Mouse (Mus musculus) MEL (cell line): ENCODE measurements around the gene Arhgap4. TPM values are rescaled to one million over a fixed set of nuclear protein-coding genes. Genes with fewer than 3 reads are reported as not detected.

Source experiments
- DNase-seq: peaks from one replicate; pipeline ENCODE4 v3.0.0; 2011; ENCODE audit warnings: low read depth, low spot score
- H3K27ac ChIP-seq: 2 replicates; pipeline ENCODE4 v1.5.1; 2012; ENCODE audit warnings: low read depth, mild to moderate bottlenecking, control low read depth, low read length, moderate library complexity; ENCODE audit not compliant: control insufficient read depth
- H3K27me3 ChIP-seq, 2 experiments: fragments of 150-350 bp in 1 of 2; sonication (generic) in 1 of 2; 2 replicates each; pipeline ENCODE4 v1.6.1; 2012; ENCODE audit warnings: low read length in 2 of 2, mild to moderate bottlenecking in 2 of 2, improper control_type of control experiment in 1 of 2, moderate library complexity in 1 of 2; ENCODE audit not compliant: insufficient read depth in 2 of 2, control insufficient read depth in 1 of 2
- H3K36me3 ChIP-seq, 2 experiments: 2 replicates each; pipeline ENCODE4 v1.6.1; 2012 to 2014; ENCODE audit warnings: low read length in 2 of 2, improper control_type of control experiment in 1 of 2, inconsistent platforms in 1 of 2, mild to moderate bottlenecking in 1 of 2; ENCODE audit not compliant: insufficient read depth in 2 of 2, control insufficient read depth in 1 of 2
- H3K4me1 ChIP-seq, 2 experiments: fragments of 150-350 bp in 1 of 2; sonication (generic) in 1 of 2; 2 replicates each; pipeline ENCODE4 v1.6.1; 2012; ENCODE audit warnings: low read length in 2 of 2, improper control_type of control experiment in 1 of 2, mild to moderate bottlenecking in 1 of 2; ENCODE audit not compliant: insufficient read depth in 2 of 2, control insufficient read depth in 1 of 2
- H3K4me3 ChIP-seq, 2 experiments: fragments of 150-350 bp in 1 of 2; sonication (generic) in 1 of 2; 2 replicates each; pipeline ENCODE4 v1.5.1; 2012; ENCODE audit warnings: low read depth in 2 of 2, low read length in 2 of 2, mild to moderate bottlenecking in 2 of 2, moderate library complexity in 2 of 2, control low read depth in 1 of 2, improper control_type of control experiment in 1 of 2; ENCODE audit not compliant: control insufficient read depth in 1 of 2, insufficient read depth in 1 of 2
- H3K79me2 ChIP-seq: 2 replicates; pipeline ENCODE4 v1.6.1; 2012; ENCODE audit warnings: mild to moderate bottlenecking, low read length, moderate library complexity; ENCODE audit not compliant: control insufficient read depth, poor library complexity, insufficient read depth
- H3K9ac ChIP-seq: 2 replicates; pipeline ENCODE4 v1.6.1; 2012; ENCODE audit warnings: low read depth, mild to moderate bottlenecking, control low read depth, low read length, moderate library complexity; ENCODE audit not compliant: control insufficient read depth, poor library complexity, severe bottlenecking
- H3K9me3 ChIP-seq: fragments of 150-350 bp; sonication (generic); replicated peaks from 2 replicates; pipeline ENCODE4 v1.6.1; 2012; ENCODE audit warnings: mild to moderate bottlenecking, low read length, improper control_type of control experiment, moderate library complexity; ENCODE audit not compliant: insufficient read depth
- CTCF ChIP-seq, 3 experiments: IDR thresholded peaks in 2 of 3; conservative IDR thresholded peaks in 1 of 3; 2 replicates each; pipeline ENCODE4 v1.5.1; 2011 to 2012; ENCODE audit warnings: low read length in 3 of 3, low read depth in 2 of 3, mild to moderate bottlenecking in 2 of 3, improper control_type of control experiment in 1 of 3, inconsistent platforms in 1 of 3, mixed read lengths in 1 of 3, moderate library complexity in 1 of 3; ENCODE audit not compliant: control insufficient read depth in 1 of 3, insufficient read depth in 1 of 3, poor library complexity in 1 of 3, severe bottlenecking in 1 of 3
- ETS1 ChIP-seq: IDR thresholded peaks from 2 replicates; pipeline ENCODE4 v1.6.1; 2012; ENCODE audit warnings: low read depth, mild to moderate bottlenecking, inconsistent platforms, low read length, improper control_type of control experiment, moderate library complexity
- GATA1 ChIP-seq: IDR thresholded peaks from 2 replicates; pipeline ENCODE4 v1.6.1; 2011; ENCODE audit warnings: low read depth, low read length, improper control_type of control experiment
- JUND ChIP-seq: IDR thresholded peaks from 2 replicates; pipeline ENCODE4 v1.6.1; 2011; ENCODE audit warnings: low read depth, mild to moderate bottlenecking, improper control_type of control experiment, low read length
- KAT2A ChIP-seq: conservative IDR thresholded peaks from 2 replicates; pipeline ENCODE4 v1.6.1; 2012; ENCODE audit warnings: low read depth, low read length, improper control_type of control experiment, inconsistent platforms
- MYB ChIP-seq: IDR thresholded peaks from 2 replicates; pipeline ENCODE4 v1.6.1; 2011; ENCODE audit warnings: mild to moderate bottlenecking, low read depth, low read length, improper control_type of control experiment
- MYC ChIP-seq: IDR thresholded peaks from 2 replicates; pipeline ENCODE4 v1.6.1; 2011; ENCODE audit warnings: low read depth, mild to moderate bottlenecking, low read length, improper control_type of control experiment, moderate library complexity
- POLR2A ChIP-seq, 2 experiments: IDR thresholded peaks; 2 replicates each; pipeline ENCODE4 v1.6.1; 2011 to 2012; ENCODE audit warnings: low read length in 2 of 2, mild to moderate bottlenecking in 2 of 2, control low read depth in 1 of 2, improper control_type of control experiment in 1 of 2, low read depth in 1 of 2, moderate library complexity in 1 of 2; ENCODE audit not compliant: control insufficient read depth in 1 of 2, insufficient read depth in 1 of 2, poor library complexity in 1 of 2
- POLR2AphosphoS2 ChIP-seq: IDR thresholded peaks from 2 replicates; pipeline ENCODE4 v1.6.1; 2011; ENCODE audit warnings: low read length, improper control_type of control experiment
- RAD21 ChIP-seq: IDR thresholded peaks from 2 replicates; pipeline ENCODE4 v1.6.1; 2011; ENCODE audit warnings: mild to moderate bottlenecking, low read depth, low read length, improper control_type of control experiment
- RCOR1 ChIP-seq: IDR thresholded peaks from 2 replicates; pipeline ENCODE4 v1.6.1; 2012; ENCODE audit warnings: low read depth, mild to moderate bottlenecking, inconsistent platforms, low read length, improper control_type of control experiment
- SMC3 ChIP-seq: IDR thresholded peaks from 2 replicates; pipeline ENCODE4 v1.6.1; 2011; ENCODE audit warnings: low read depth, low read length, improper control_type of control experiment
- TBP ChIP-seq: IDR thresholded peaks from 2 replicates; pipeline ENCODE4 v1.8.0; 2011; ENCODE audit warnings: low read depth, low read length, improper control_type of control experiment
- USF2 ChIP-seq, 2 experiments: IDR thresholded peaks; 2 replicates each; pipeline ENCODE4 v1.6.1; 2011 to 2012; ENCODE audit warnings: improper control_type of control experiment in 2 of 2, low read length in 2 of 2, borderline replicate concordance in 1 of 2, inconsistent platforms in 1 of 2, low read depth in 1 of 2, mild to moderate bottlenecking in 1 of 2; ENCODE audit not compliant: insufficient read depth in 1 of 2
- ZC3H11A ChIP-seq: IDR thresholded peaks from 2 replicates; pipeline ENCODE4 v1.6.1; 2012; ENCODE audit warnings: low read depth, mild to moderate bottlenecking, inconsistent platforms, low read length, improper control_type of control experiment
- ZKSCAN1 ChIP-seq: IDR thresholded peaks from 2 replicates; pipeline ENCODE4 v1.6.1; 2012; ENCODE audit warnings: low read depth, mild to moderate bottlenecking, inconsistent platforms, low read length, improper control_type of control experiment, moderate library complexity
- polyA plus RNA-seq, 2 experiments: library from polyadenylated mRNA; stranded (reverse) in 1 of 2; unstranded in 1 of 2; fragments of >175 nt in 1 of 2; fragments of >200 nt in 1 of 2; gene quantifications; 2 replicates each; pipeline versions ENCODE4 v1.2.1 to v1.2.4; 2012; ENCODE audit warnings: low replicate concordance in 2 of 2, low read depth in 1 of 2; ENCODE audit not compliant: insufficient read length in 2 of 2, insufficient read depth in 1 of 2, missing spikeins in 1 of 2
- total RNA-seq: library from RNA; depleted of rRNA; stranded (reverse); fragments of 300-350 nt; gene quantifications from 2 replicates; pipeline ENCODE4 v1.2.3, GENCODE M21; 2012

Gene Arhgap4
- total and polyA plus RNA-seq, 3 experiments = 10.3 to 24.5 TPM; not detected in 1

GRCm38 (mm10) chrX:73949341-73949740 is 27.7 kb upstream of the Arhgap4 start:
- TF ChIP-seq RCOR1 = no peak
- no peak for TF ChIP-seq MYC
- TF ChIP-seq USF2 (IDR thresholded peaks at IDR 0.05; ENCODE audit: borderline replicate concordance in 1 of 2, insufficient read depth in 1 of 2, low read depth in 1 of 2, low read length in 2 of 2) = no peak
- TF ChIP-seq ETS1 = no peak
- no peak for TF ChIP-seq TBP
- TF ChIP-seq GATA1 = no peak
- TF ChIP-seq POLR2AphosphoS2 = no peak
- no peak for TF ChIP-seq ZKSCAN1
- no peak for TF ChIP-seq MYB
- Histone ChIP-seq H3K36me3 (peaks cover 0 to 12% of the 10 kb centered on the region in 2 experiments; a peak in 3 of 4 replicates), H3K9me3 (no peaks in the 10 kb centered on the region), H3K4me3 (no peak overlapping the region), H3K79me2 (no peaks in the 10 kb centered on the region; the same call in 1 of the 2 replicates), H3K27ac (no peak overlapping the region), H3K9ac (no peak overlapping the region), H3K27me3 (no peaks in the 10 kb centered on the region), H3K4me1 (0 out of 4 replicates have a peak, but pooled peaks cover 0 to 3% of the 10 kb centered on the region in 2 experiments)
- no peak for DNase-seq

DNA sequence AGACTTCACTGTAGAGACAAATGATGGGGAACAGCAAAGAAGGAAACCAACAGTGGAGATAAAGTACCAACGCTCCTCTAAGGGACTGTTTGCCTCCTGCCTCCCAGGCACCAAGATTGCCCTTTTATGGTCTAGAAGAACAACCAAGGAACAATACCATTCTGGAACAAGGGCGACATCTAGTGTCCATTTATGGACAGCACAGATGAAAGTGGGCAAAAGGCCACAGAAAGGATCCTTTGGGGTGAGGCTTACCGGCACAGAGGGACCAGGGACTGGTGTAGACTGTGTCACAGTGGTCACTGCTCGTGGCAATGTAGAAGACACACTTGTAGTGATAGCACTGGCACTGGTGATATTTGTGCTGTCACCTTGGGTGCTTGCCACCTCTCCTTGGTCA is 27.0 kb upstream of the Arhgap4 start:
- H3K79me2 ChIP-seq = no peaks in the 10 kb centered on the region; the same call in 1 of the 2 replicates
- no peak overlapping the region for H3K9ac ChIP-seq
- no peaks in the 10 kb centered on the region for H3K27me3 ChIP-seq
- peak; percentile 55 for TF ChIP-seq RAD21
- TF ChIP-seq POLR2A (IDR thresholded peaks at IDR 0.05; ENCODE audit: control insufficient read depth in 1 of 2, insufficient read depth in 1 of 2, low read depth in 1 of 2, low read length in 2 of 2, poor library complexity in 1 of 2) = peak in 1 of 2 experiments; percentile 33; a peak in 1 of 4 replicates
- TF ChIP-seq JUND = no peak
- TF ChIP-seq ZC3H11A = 0 out of 2 replicates have a peak, but pooled peaks have one; percentile 7
- no peak for TF ChIP-seq KAT2A
- TF ChIP-seq SMC3 = peak; percentile 54
- peak in 2 of 3 experiments; percentile 63 to 66; a peak in 4 of 6 replicates for TF ChIP-seq CTCF (IDR thresholded peaks at IDR 0.05 in 2 of 3, conservative IDR thresholded peaks at IDR 0.05 in 1 of 3; ENCODE audit: control insufficient read depth in 1 of 3, insufficient read depth in 1 of 3, low read depth in 2 of 3, low read length in 3 of 3, poor library complexity in 1 of 3, severe bottlenecking in 1 of 3)
- H3K9me3 ChIP-seq = no peaks in the 10 kb centered on the region
- H3K36me3 ChIP-seq = peaks cover 4 to 10% of the 10 kb centered on the region in 2 experiments
- no peak overlapping the region for H3K27ac ChIP-seq
- H3K4me1 ChIP-seq = 0 out of 4 replicates have a peak, but pooled peaks cover 0 to 3% of the 10 kb centered on the region in 2 experiments
- peak; percentile 67 for DNase-seq
- H3K4me3 ChIP-seq = no peak overlapping the region
